Mouse (Mus musculus): ENCODE results near the gene Eps8l1. TPM values are rescaled to one million over a fixed set of nuclear protein-coding genes. Genes with fewer than 3 reads are reported as not detected.

Eps8l1 gene
- polyA plus RNA-seq, 1 experiment from 2014 or later = 8.9 TPM

DNA sequence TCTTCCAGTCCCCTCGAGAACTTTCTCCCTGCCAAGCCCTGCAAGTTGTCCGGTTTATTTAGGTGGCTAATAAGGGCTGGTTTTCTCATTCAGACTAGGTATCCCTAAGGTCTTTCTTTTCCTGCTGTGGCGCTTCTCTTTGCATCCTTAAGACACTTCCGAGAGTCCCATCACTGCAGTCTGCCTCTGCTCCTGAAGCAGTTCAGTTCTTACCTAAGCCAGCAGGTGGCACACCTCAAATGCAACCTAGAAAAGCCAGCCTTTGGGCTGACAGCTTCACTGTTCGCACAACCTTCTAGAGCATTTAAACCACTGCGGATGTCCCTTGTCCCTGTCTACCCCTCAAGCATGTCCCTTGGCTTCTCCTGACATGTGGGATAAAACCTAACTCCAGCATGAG is 19.2 kb downstream of the Eps8l1 start:
- Histone ChIP-seq H3K9ac (no peak overlapping the region), H3K4me2 (replicated peaks) (no peak overlapping the region; the same call in 1 of the 2 replicates)

GRCm38 (mm10) chr7:4482281-4482680 is 21.8 kb downstream of the Eps8l1 start:
- 92% methylated on average over 12 of the region's 12 CpGs for WGBS
- ATAC-seq (ENCODE audit: low FRiP score, low read depth) = no peak
- Histone ChIP-seq H3K27ac (no peak overlapping the region), H3K36me3 (peaks cover 61% of the 10 kb centered on the region), H3K9ac (no peak overlapping the region), H3K4me1 (peaks cover 9% of the 10 kb centered on the region), H3K9me3 (no peaks in the 10 kb centered on the region), H3K27me3 (replicated peaks) (0 out of 2 replicates have a peak, but pooled peaks cover 1% of the 10 kb centered on the region), H3K4me2 (replicated peaks) (no peak overlapping the region), H3K4me3 (no peak overlapping the region)

More for the DNA sequence above, 19.2 kb downstream of the Eps8l1 start:
- no peak for ATAC-seq (ENCODE audit: low FRiP score, low read depth)
- peaks cover 9% of the 10 kb centered on the region for H3K4me1 ChIP-seq
- no peak overlapping the region for H3K27ac ChIP-seq
- H3K36me3 ChIP-seq = peaks cover 40% of the 10 kb centered on the region
- no peak overlapping the region for H3K4me3 ChIP-seq
- peaks cover 15% of the 10 kb centered on the region for H3K27me3 ChIP-seq (replicated peaks)
- WGBS = 16% methylated on average over 6 of the region's 6 CpGs
- H3K9me3 ChIP-seq = no peaks in the 10 kb centered on the region

- Histone ChIP-seq H3K4me3 (no peak overlapping the region), H3K36me3 (peaks cover 66% of the 10 kb centered on the region), H3K9ac (no peak overlapping the region), H3K27me3 (replicated peaks) (no peaks in the 10 kb centered on the region), H3K9me3 (no peaks in the 10 kb centered on the region), H3K4me1 (no peaks in the 10 kb centered on the region), H3K4me2 (replicated peaks) (no peak overlapping the region), H3K27ac (no peak overlapping the region)
- no peak for ATAC-seq (ENCODE audit: low FRiP score, low read depth)
- WGBS = 88% methylated on average over 6 of the region's 6 CpGs
Observed at GRCm38 (mm10) chr7:4491308-4491707, 30.8 kb downstream of the Eps8l1 start.

GRCm38 (mm10) chr7:4492284-4493224 is 32.1 kb downstream of the Eps8l1 start:
- Histone ChIP-seq H3K4me1 (peaks cover 5% of the 10 kb centered on the region), H3K9me3 (no peaks in the 10 kb centered on the region), H3K4me2 (replicated peaks) (no peak overlapping the region), H3K9ac (no peak overlapping the region), H3K27me3 (replicated peaks) (no peaks in the 10 kb centered on the region), H3K27ac (no peak overlapping the region), H3K4me3 (no peak overlapping the region), H3K36me3 (peaks cover 67% of the 10 kb centered on the region)
- 87% methylated on average over 13 of the region's 13 CpGs for WGBS
- no peak for ATAC-seq (ENCODE audit: low FRiP score, low read depth)

DNA sequence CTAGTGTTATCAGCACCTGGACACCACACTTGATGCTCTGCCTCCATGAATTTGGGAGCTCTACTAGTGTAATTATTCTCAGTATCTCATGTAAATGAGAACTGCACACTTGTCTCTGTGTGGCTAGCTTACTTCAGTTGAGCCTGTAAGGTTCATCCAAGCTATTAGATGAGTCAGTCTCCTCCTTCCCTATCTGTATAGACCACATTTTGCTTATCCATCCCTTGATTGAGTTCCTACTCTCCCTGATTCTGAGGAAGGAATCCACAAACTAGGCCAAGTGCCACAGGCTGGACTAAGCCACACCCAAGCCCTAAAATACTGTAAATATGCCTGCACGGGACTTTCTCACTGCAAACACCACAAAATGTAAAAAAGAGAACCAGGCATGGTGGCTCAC is 33.5 kb downstream of the Eps8l1 start:
- ATAC-seq (ENCODE audit: low FRiP score, low read depth) = no peak
- H3K9ac ChIP-seq = no peak overlapping the region
- no peak overlapping the region for H3K27ac ChIP-seq
- 81% methylated on average over 1 of the region's 1 CpGs for WGBS
- H3K36me3 ChIP-seq = peaks cover 55% of the 10 kb centered on the region
- no peaks in the 10 kb centered on the region for H3K27me3 ChIP-seq (replicated peaks)
- H3K4me1 ChIP-seq = peaks cover 19% of the 10 kb centered on the region
- no peak overlapping the region for H3K4me2 ChIP-seq (replicated peaks)
- no peak overlapping the region for H3K4me3 ChIP-seq
- H3K9me3 ChIP-seq = no peaks in the 10 kb centered on the region

DNA sequence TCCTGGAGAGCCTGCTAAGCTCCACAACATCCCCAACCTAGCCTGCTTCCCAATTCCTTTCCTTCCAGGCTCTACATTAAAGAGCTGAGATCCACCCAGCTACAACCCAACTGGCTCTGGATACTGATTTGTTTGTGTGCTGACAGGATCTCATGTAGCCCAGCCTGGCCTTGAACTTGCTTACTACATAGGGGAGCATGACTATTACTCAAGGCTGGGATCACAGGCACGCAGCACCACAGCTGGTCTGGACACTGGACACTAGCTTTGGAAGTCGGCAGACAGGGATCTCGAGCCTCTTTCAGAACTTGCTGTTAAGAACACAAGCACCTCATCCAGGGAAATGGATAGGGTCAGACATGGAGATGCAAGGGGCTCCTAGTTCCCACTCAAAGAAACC is 36.0 kb downstream of the Eps8l1 start:
- Histone ChIP-seq H3K27me3 (replicated peaks) (no peaks in the 10 kb centered on the region), H3K4me3 (no peak overlapping the region), H3K9me3 (no peaks in the 10 kb centered on the region), H3K4me2 (replicated peaks) (no peak overlapping the region), H3K4me1 (peaks cover 39% of the 10 kb centered on the region), H3K9ac (no peak overlapping the region), H3K36me3 (peaks cover 41% of the 10 kb centered on the region), H3K27ac (no peak overlapping the region)
- WGBS = 96% methylated on average over 3 of the region's 3 CpGs
- ATAC-seq (ENCODE audit: low FRiP score, low read depth) = no peak

DNA sequence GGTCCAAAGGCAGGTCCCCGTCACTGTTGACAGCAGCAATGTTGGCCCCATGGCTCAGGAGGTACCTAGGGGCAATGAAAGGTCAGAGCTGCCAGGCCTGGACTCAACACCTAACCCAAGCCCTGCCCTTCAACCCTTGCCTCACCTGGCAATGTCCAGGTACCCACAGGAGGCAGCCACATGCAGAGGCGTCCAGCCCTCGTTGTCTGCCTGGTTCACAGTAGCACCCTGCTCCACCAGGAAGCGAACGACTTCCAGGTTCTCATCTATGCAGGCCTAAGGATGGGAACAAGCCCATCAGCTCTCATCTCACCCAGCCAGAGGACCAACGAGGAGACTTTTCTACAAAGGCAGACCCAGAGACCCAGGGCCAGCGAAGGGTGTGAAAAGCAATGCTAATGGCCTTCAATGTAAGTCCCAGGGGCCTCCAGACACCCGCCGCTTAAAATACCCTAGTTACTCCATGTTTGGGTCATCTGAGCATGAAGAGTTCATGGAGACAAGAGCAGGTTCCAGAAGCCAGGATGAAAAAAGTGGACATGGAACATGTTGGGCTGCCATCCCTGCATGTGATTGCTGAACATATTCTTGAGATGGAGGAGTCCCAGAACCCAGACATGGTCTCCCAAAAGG is 36.9 kb downstream of the Eps8l1 start:
- Histone ChIP-seq H3K4me2 (replicated peaks) (peak overlapping the region; percentile 91), H3K4me1 (peaks cover 39% of the 10 kb centered on the region), H3K27me3 (replicated peaks) (no peaks in the 10 kb centered on the region), H3K27ac (no peak overlapping the region), H3K9ac (no peak overlapping the region), H3K4me3 (0 out of 2 replicates have a peak overlapping the region, but pooled peaks have one; percentile 0), H3K9me3 (no peaks in the 10 kb centered on the region), H3K36me3 (peaks cover 33% of the 10 kb centered on the region)
- no peak for ATAC-seq (ENCODE audit: low FRiP score, low read depth)
- 91% methylated on average over 9 of the region's 9 CpGs for WGBS

- Histone ChIP-seq H3K27me3 (replicated peaks) (no peaks in the 10 kb centered on the region), H3K36me3 (peaks cover 26% of the 10 kb centered on the region), H3K4me1 (peaks cover 39% of the 10 kb centered on the region), H3K27ac (0 out of 2 replicates have a peak overlapping the region, but pooled peaks have one; percentile 26), H3K9ac (no peak overlapping the region; the same call in 1 of the 2 replicates), H3K4me2 (replicated peaks) (peak overlapping the region; percentile 91), H3K9me3 (no peaks in the 10 kb centered on the region), H3K4me3 (0 out of 2 replicates have a peak overlapping the region, but pooled peaks have one; percentile 0)
- 6% methylated on average over 9 of the region's 9 CpGs for WGBS
- peak; percentile 48 for ATAC-seq (ENCODE audit: low FRiP score, low read depth)
Observed at GRCm38 (mm10) chr7:4498251-4498650, 37.8 kb downstream of the Eps8l1 start.

GRCm38 (mm10) chr7:4499034-4499433 is 38.6 kb downstream of the Eps8l1 start:
- H3K4me3 ChIP-seq = no peak overlapping the region
- no peaks in the 10 kb centered on the region for H3K27me3 ChIP-seq (replicated peaks)
- H3K4me1 ChIP-seq = peaks cover 39% of the 10 kb centered on the region
- 95% methylated on average over 4 of the region's 4 CpGs for WGBS
- peaks cover 19% of the 10 kb centered on the region for H3K36me3 ChIP-seq
- no peak for ATAC-seq (ENCODE audit: low FRiP score, low read depth)
- H3K27ac ChIP-seq = no peak overlapping the region
- H3K9me3 ChIP-seq = no peaks in the 10 kb centered on the region
- H3K4me2 ChIP-seq (replicated peaks) = peak overlapping the region; percentile 91
- H3K9ac ChIP-seq = peak overlapping the region; percentile 30

GRCm38 (mm10) chr7:4500892-4501471 is 40.5 kb downstream of the Eps8l1 start:
- peak; percentile 45 for ATAC-seq (ENCODE audit: low FRiP score, low read depth)
- Histone ChIP-seq H3K9ac (peak overlapping the region; percentile 98), H3K4me1 (peaks cover 39% of the 10 kb centered on the region), H3K4me2 (replicated peaks) (peak overlapping the region; percentile 91), H3K4me3 (peak overlapping the region; percentile 92), H3K9me3 (no peaks in the 10 kb centered on the region), H3K36me3 (peaks cover 8% of the 10 kb centered on the region), H3K27ac (peak overlapping the region; percentile 66), H3K27me3 (replicated peaks) (no peaks in the 10 kb centered on the region)
- under 1% methylated on average over 48 of the region's 52 CpGs for WGBS

GRCm38 (mm10) chr7:4501558-4502397 is 41.3 kb downstream of the Eps8l1 start, which contains the start of gene Ppp1r12c:
Gene Ppp1r12c, minus strand, starts transcription at chr7:4501680.
- ATAC-seq (ENCODE audit: low FRiP score, low read depth) = peak; percentile 91
- no peaks in the 10 kb centered on the region for H3K27me3 ChIP-seq (replicated peaks)
- H3K4me2 ChIP-seq (replicated peaks) = peak within 1 kb of the TSS; percentile 91
- peak within 1 kb of the TSS; percentile 98 for H3K9ac ChIP-seq
- H3K4me3 ChIP-seq = peak within 1 kb of the TSS; percentile 92
- H3K36me3 ChIP-seq = peaks cover 3% of the 10 kb centered on the region
- WGBS = under 1% methylated on average over 61 of the region's 62 CpGs
- H3K9me3 ChIP-seq = no peaks in the 10 kb centered on the region
- H3K27ac ChIP-seq = peak within 1 kb of the TSS; percentile 66
- H3K4me1 ChIP-seq = peaks cover 39% of the 10 kb centered on the region
